Mouse (Mus musculus) right cerebral cortex, adult 18-20 months (tissue): Measurements from ENCODE around the gene Shld1.
A peak's percentile ranks its signal among the peaks of the same experiment; 100 is the strongest.

Experiments
- DNase-seq: peaks from one replicate; pipeline ENCODE4 v3.0.0; 2022; ENCODE audit warnings: mixed read lengths

The Shld1 gene

GRCm38 (mm10) chr2:132693980-132694379 lies 7.2 kb downstream of the Shld1 start:
- no peak for DNase-seq

GRCm38 (mm10) chr2:132695358-132696093 lies 8.8 kb downstream of the Shld1 start:
- DNase-seq: no peak

- no peak for DNase-seq
These were observed 9.8 kb downstream of the Shld1 start for GRCm38 (mm10) chr2:132696519-132696918.

- no peak for DNase-seq
These were observed 10.5 kb downstream of the Shld1 start for GRCm38 (mm10) chr2:132697256-132697655.

GRCm38 (mm10) chr2:132697695-132698094 lies 11.0 kb downstream of the Shld1 start:
- DNase-seq: no peak

GRCm38 (mm10) chr2:132698420-132698819 lies 11.7 kb downstream of the Shld1 start:
- DNase-seq: no peak

- no peak for DNase-seq
These were observed 14.2 kb downstream of the Shld1 start for GRCm38 (mm10) chr2:132700921-132701320.

- DNase-seq: peak; percentile 73
These were observed 14.7 kb downstream of the Shld1 start for GRCm38 (mm10) chr2:132701451-132701886.

GRCm38 (mm10) chr2:132705251-132705992 lies 18.7 kb downstream of the Shld1 start:
- no peak for DNase-seq

GRCm38 (mm10) chr2:132706309-132706708 lies 19.6 kb downstream of the Shld1 start:
- no peak for DNase-seq

- no peak for DNase-seq
These were observed 23.8 kb downstream of the Shld1 start for GRCm38 (mm10) chr2:132710488-132710887.

GRCm38 (mm10) chr2:132712061-132712460 lies 25.3 kb downstream of the Shld1 start:
- DNase-seq: no peak

GRCm38 (mm10) chr2:132714522-132714921 lies 27.8 kb downstream of the Shld1 start:
- DNase-seq: no peak

GRCm38 (mm10) chr2:132714946-132715345 lies 28.2 kb downstream of the Shld1 start:
- DNase-seq: no peak

GRCm38 (mm10) chr2:132715421-132716070 lies 28.8 kb downstream of the Shld1 start:
- no peak for DNase-seq

- no peak for DNase-seq
These were observed 29.4 kb downstream of the Shld1 start for GRCm38 (mm10) chr2:132716154-132716553.

- DNase-seq: no peak
These were observed 30.3 kb downstream of the Shld1 start for GRCm38 (mm10) chr2:132716901-132717536.

GRCm38 (mm10) chr2:132717537-132717912 lies 30.8 kb downstream of the Shld1 start:
- no peak for DNase-seq

GRCm38 (mm10) chr2:132720921-132721566 lies 34.3 kb downstream of the Shld1 start:
- no peak for DNase-seq

GRCm38 (mm10) chr2:132721844-132722243 lies 35.1 kb downstream of the Shld1 start:
- DNase-seq: no peak

- DNase-seq: no peak
These were observed 37.3 kb downstream of the Shld1 start for GRCm38 (mm10) chr2:132723958-132724431.

GRCm38 (mm10) chr2:132724561-132724960 lies 37.8 kb downstream of the Shld1 start:
- DNase-seq: no peak
